Mouse (Mus musculus): ENCODE measurements at regions not wholly inside any gene's neighbourhood (a gene's known extent, or its start where the extent isn't known, plus 50 kb on each side); places are given as distances from the start of the nearest gene placed in this dataset.

DNA sequence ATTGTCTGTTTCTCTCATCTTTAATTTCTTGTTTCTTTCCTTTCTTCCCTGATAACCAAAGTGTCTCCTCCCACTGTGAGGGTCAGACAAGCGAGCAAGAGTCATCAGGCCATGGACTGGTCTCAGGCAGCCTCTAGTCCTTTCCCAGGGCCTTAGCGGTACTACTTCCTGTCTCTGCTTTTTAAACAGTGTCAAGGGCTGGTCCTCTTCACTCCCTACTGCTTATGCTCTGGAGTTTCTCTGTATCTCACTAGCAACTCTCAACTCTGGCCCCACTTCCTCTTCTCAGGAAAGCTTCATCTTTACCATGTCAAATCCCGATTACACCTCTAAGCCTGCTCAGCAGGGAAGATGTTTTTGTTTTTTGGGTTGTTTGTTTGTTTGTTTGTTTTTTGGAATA lies 124.1 kb downstream of the Pten start:
- TF ChIP-seq CTCF (IDR thresholded peaks at IDR 0.05; ENCODE audit: control insufficient read depth, insufficient read depth, insufficient read length) (no peak), FOSL1 (IDR thresholded peaks at IDR 0.05; ENCODE audit: insufficient read depth, low read length, poor library complexity, severe bottlenecking) (no peak), MAX (IDR thresholded peaks at IDR 0.05) (no peak), MYOG (IDR thresholded peaks at IDR 0.05; ENCODE audit: control insufficient read depth, extremely low read depth, insufficient read length) (no peak), USF1 (IDR thresholded peaks at IDR 0.05; ENCODE audit: low read depth) (no peak), MYOD1 (IDR thresholded peaks at IDR 0.05; ENCODE audit: control insufficient read depth, insufficient read length, low read depth) (no peak), CEBPB (IDR thresholded peaks at IDR 0.05; ENCODE audit: low read depth) (no peak)
- no peaks in the 10 kb centered on the region for H3K36me3 ChIP-seq (ENCODE audit: control insufficient read depth, insufficient read depth)
- H3K79me3 ChIP-seq (ENCODE audit: low read depth): no peaks in the 10 kb centered on the region
- H3K79me2 ChIP-seq (ENCODE audit: control insufficient read depth, insufficient read depth): no peaks in the 10 kb centered on the region
- no peaks in the 10 kb centered on the region for H3K27me3 ChIP-seq (ENCODE audit: control insufficient read depth, insufficient read depth, insufficient read length)
- no peak overlapping the region for H3ac ChIP-seq (ENCODE audit: control insufficient read depth, insufficient read length, low read depth)
- no peak overlapping the region for H3K4me3 ChIP-seq (ENCODE audit: insufficient read depth, poor library complexity, severe bottlenecking)

DNA sequence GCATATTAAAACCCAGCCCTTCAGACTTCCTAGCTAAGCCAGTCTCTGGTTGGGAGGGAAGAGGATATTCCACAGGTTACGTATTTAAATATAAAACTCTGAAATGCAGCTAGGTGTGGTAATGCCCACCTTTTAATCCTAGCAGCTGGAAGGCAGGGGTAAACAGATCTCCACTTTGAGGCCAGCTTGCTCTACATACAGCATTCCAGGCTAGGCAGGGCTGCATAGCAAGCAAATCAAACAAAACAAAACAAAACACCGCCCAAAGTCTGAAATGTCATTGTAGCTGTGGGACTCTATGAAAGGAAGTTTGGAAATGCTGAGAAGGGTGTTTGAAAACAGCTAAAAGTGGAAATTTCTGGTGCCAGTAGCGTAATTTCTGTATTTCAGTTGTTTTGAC lies 127.0 kb downstream of the Pten start:
- Histone ChIP-seq H3K4me3 (ENCODE audit: insufficient read depth, poor library complexity, severe bottlenecking) (no peak overlapping the region), H3K27me3 (ENCODE audit: control insufficient read depth, insufficient read depth, insufficient read length) (no peaks in the 10 kb centered on the region), H3K79me3 (ENCODE audit: low read depth) (no peaks in the 10 kb centered on the region), H3K79me2 (ENCODE audit: control insufficient read depth, insufficient read depth) (no peaks in the 10 kb centered on the region), H3K36me3 (ENCODE audit: control insufficient read depth, insufficient read depth) (no peaks in the 10 kb centered on the region), H3ac (ENCODE audit: control insufficient read depth, insufficient read length, low read depth) (no peak overlapping the region)
- TF ChIP-seq MYOD1 (IDR thresholded peaks at IDR 0.05; ENCODE audit: control insufficient read depth, insufficient read length, low read depth): no peak
- no peak for TF ChIP-seq USF1 (IDR thresholded peaks at IDR 0.05; ENCODE audit: low read depth)
- TF ChIP-seq MAX (IDR thresholded peaks at IDR 0.05): no peak
- TF ChIP-seq MYOG (IDR thresholded peaks at IDR 0.05; ENCODE audit: control insufficient read depth, extremely low read depth, insufficient read length): no peak
- no peak for TF ChIP-seq CTCF (IDR thresholded peaks at IDR 0.05; ENCODE audit: control insufficient read depth, insufficient read depth, insufficient read length)

DNA sequence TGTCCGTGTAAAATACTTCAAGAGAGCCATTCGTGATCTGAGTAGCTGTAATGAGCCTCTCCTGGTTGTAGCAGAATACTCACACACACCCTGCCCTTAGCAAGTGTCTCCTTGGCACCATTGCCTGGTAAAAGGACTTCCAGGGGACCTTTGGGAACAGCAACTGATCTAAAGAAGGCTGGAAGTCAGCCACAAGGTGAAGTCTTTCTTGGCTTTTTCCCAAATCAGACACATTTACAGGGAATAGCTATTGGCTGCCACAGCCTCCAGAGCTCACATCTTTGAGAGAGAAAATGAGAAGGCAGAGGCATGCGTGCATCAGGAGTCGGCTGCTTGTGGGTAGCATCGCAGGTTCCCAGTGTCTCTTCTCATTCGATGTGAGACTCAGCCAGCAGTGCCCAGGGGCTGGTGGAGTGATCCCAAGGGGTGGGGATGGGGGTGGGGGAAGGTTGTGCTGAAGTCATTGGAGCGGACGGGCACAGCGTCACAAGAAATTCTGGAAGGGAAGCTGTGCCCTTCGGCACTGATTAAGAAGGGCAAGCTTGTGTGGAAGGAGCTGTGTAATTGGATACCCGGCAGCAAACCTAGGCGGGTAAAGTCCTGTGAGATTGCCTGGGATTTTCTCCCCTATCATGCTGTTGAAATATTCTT lies 128.3 kb downstream of the Pten start:
- H3ac ChIP-seq (ENCODE audit: control insufficient read depth, insufficient read length, low read depth): no peak overlapping the region
- no peaks in the 10 kb centered on the region for H3K27me3 ChIP-seq (ENCODE audit: control insufficient read depth, insufficient read depth, insufficient read length)
- TF ChIP-seq FOSL1 (IDR thresholded peaks at IDR 0.05; ENCODE audit: insufficient read depth, low read length, poor library complexity, severe bottlenecking): no peak
- TF ChIP-seq MYOG (IDR thresholded peaks at IDR 0.05; ENCODE audit: control insufficient read depth, extremely low read depth, insufficient read length): no peak
- TF ChIP-seq USF1 (IDR thresholded peaks at IDR 0.05; ENCODE audit: low read depth): no peak
- TF ChIP-seq MAX (IDR thresholded peaks at IDR 0.05): no peak
- no peak for TF ChIP-seq CTCF (IDR thresholded peaks at IDR 0.05; ENCODE audit: control insufficient read depth, insufficient read depth, insufficient read length)
- no peak for TF ChIP-seq MYOD1 (IDR thresholded peaks at IDR 0.05; ENCODE audit: control insufficient read depth, insufficient read length, low read depth)
- no peak for TF ChIP-seq CEBPB (IDR thresholded peaks at IDR 0.05; ENCODE audit: low read depth)
- H3K79me3 ChIP-seq (ENCODE audit: low read depth): no peaks in the 10 kb centered on the region
- H3K36me3 ChIP-seq (ENCODE audit: control insufficient read depth, insufficient read depth): no peaks in the 10 kb centered on the region
- H3K79me2 ChIP-seq (ENCODE audit: control insufficient read depth, insufficient read depth): no peaks in the 10 kb centered on the region
- H3K4me3 ChIP-seq (ENCODE audit: insufficient read depth, poor library complexity, severe bottlenecking): no peak overlapping the region

DNA sequence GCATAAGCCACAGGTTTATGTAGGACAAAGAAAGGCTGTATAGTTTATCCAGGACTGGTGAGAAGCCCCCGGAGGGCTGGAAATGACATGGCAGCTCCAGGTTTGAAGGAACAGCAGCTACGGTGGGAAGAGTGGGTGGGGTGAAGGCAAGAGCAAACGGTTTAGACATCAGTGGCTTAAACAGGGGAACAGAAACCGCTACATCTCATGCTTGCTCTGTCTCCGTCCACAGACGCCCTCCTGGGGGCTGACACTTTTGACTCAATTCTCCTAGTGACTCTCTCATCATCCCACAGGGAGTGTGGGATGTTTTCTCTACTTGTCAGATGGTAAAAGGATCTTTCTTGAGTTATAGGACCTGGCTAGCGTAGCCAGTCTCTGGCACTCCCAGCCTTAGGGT lies 129.9 kb downstream of the Pten start:
- no peaks in the 10 kb centered on the region for H3K79me3 ChIP-seq (ENCODE audit: low read depth)
- H3ac ChIP-seq (ENCODE audit: control insufficient read depth, insufficient read length, low read depth): no peak overlapping the region
- no peak for TF ChIP-seq MAX (IDR thresholded peaks at IDR 0.05)
- no peak for TF ChIP-seq USF1 (IDR thresholded peaks at IDR 0.05; ENCODE audit: low read depth)
- no peak for TF ChIP-seq MYOG (IDR thresholded peaks at IDR 0.05; ENCODE audit: control insufficient read depth, extremely low read depth, insufficient read length)
- H3K79me2 ChIP-seq (ENCODE audit: control insufficient read depth, insufficient read depth): no peaks in the 10 kb centered on the region
- no peaks in the 10 kb centered on the region for H3K27me3 ChIP-seq (ENCODE audit: control insufficient read depth, insufficient read depth, insufficient read length)
- no peaks in the 10 kb centered on the region for H3K36me3 ChIP-seq (ENCODE audit: control insufficient read depth, insufficient read depth)
- no peak overlapping the region for H3K4me3 ChIP-seq (ENCODE audit: insufficient read depth, poor library complexity, severe bottlenecking)

DNA sequence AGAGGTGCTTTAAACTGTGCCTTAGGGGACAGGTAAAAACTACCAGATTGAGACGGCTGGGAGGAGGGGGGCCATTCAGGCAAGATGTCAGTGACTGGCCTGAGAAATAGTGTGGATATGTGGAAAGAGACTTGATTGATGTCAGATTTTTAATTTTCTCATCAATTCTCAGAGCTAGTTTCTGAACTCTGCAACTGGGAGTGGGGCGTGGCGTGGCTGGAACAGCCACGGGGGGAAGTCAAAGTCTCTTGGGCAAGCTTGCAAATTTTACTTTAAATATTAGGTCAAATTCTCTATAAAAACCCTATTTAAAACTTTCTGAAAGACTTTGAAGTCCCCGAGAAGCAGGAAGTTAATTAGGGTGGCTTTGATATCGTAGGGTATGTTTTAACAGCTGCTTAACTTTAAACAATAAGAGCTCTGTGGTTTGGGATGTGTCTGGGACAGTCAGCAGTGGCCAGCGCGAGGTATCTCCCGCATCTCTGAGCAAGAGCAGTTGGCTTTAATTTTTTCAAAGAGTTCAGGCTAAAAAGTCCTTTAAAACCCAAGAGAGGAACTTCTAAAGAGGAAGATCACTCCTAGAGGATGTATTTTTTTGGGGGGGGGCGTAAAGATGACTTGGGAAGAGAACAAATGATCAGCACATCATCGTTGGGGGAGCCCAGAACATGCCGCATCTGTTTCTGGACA lies 131.5 kb downstream of the Pten start:
- H3K27me3 ChIP-seq (ENCODE audit: control insufficient read depth, insufficient read depth, insufficient read length): no peaks in the 10 kb centered on the region
- no peak for TF ChIP-seq CEBPB (IDR thresholded peaks at IDR 0.05; ENCODE audit: low read depth)
- no peak for TF ChIP-seq FOSL1 (IDR thresholded peaks at IDR 0.05; ENCODE audit: insufficient read depth, low read length, poor library complexity, severe bottlenecking)
- no peak for TF ChIP-seq MAX (IDR thresholded peaks at IDR 0.05)
- TF ChIP-seq MYOD1 (IDR thresholded peaks at IDR 0.05; ENCODE audit: control insufficient read depth, insufficient read length, low read depth): peak; percentile 17
- TF ChIP-seq USF1 (IDR thresholded peaks at IDR 0.05; ENCODE audit: low read depth): no peak
- H3K4me3 ChIP-seq (ENCODE audit: insufficient read depth, poor library complexity, severe bottlenecking): no peak overlapping the region
- H3ac ChIP-seq (ENCODE audit: control insufficient read depth, insufficient read length, low read depth): no peak overlapping the region
- H3K36me3 ChIP-seq (ENCODE audit: control insufficient read depth, insufficient read depth): no peaks in the 10 kb centered on the region
- no peaks in the 10 kb centered on the region for H3K79me2 ChIP-seq (ENCODE audit: control insufficient read depth, insufficient read depth)
- H3K79me3 ChIP-seq (ENCODE audit: low read depth): no peaks in the 10 kb centered on the region

DNA sequence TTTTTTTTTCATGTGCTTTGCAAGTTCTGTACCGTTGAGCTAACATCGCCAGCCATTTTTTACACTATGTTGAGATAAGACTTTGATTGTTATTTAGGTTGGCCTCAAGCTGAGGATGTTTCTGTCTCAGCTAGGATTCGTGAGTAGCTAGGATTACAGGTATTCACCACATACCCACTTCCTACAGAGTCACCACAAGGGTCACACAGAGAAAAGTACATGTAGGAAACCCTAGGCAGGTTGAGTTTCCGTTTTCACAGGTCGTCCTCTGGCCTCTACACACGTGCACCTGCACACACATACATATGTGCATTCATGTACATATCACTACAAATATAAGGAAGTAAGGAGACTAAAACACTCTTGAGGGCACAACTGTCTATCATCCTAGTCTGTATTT lies 133.5 kb downstream of the Pten start:
- H3K27me3 ChIP-seq (ENCODE audit: control insufficient read depth, insufficient read depth, insufficient read length): no peaks in the 10 kb centered on the region
- H3K4me3 ChIP-seq (ENCODE audit: insufficient read depth, poor library complexity, severe bottlenecking): no peak overlapping the region
- no peak overlapping the region for H3ac ChIP-seq (ENCODE audit: control insufficient read depth, insufficient read length, low read depth)
- no peaks in the 10 kb centered on the region for H3K36me3 ChIP-seq (ENCODE audit: control insufficient read depth, insufficient read depth)
- no peaks in the 10 kb centered on the region for H3K79me2 ChIP-seq (ENCODE audit: control insufficient read depth, insufficient read depth)
- TF ChIP-seq USF1 (IDR thresholded peaks at IDR 0.05; ENCODE audit: low read depth): no peak
- H3K79me3 ChIP-seq (ENCODE audit: low read depth): no peaks in the 10 kb centered on the region
